ENCODE assay signal across 20 mouse cellular contexts in the genomic region with DNA sequence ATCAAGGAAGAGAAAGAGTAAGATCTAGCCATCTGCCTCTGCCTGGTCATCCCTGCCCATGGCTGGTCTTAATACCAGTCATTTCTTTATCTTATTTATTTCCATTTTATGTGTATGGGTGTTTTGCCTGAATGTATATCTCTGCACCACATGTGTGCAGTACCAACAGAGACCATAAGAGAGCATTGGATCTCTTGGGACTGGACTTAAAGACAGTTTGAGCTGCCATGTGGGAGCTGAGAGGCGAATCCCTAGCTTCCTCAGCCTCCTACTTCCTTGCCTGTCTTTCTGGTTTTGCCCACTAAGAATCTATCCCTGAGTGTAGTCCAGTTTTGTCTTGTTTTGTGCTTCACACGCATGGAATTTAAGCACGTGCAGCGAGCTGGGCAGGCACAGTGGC.
DNase-seq lines count a peak whose midpoint lies in the region; ATAC-seq and TF ChIP-seq lines count a peak whose summit lies in the region.
"Had no signal": no experiment of that assay in that cellular context is flagged by ENCODE, and none has a peak within 500 bp of the region (broad histone marks: within the 10 kb centered on the region; RNA-seq: fewer than 3 reads in every experiment).

No protein-coding gene starts in this region.

- no peaks in the 10 kb centered on the region for H3K27me3 ChIP-seq in hindbrain, postnatal 0 days (ENCODE audit: insufficient read depth, low read length)
- H3K27me3 ChIP-seq in hindbrain, embryonic 10.5 days (ENCODE audit: insufficient read depth, poor library complexity, severe bottlenecking): no peaks in the 10 kb centered on the region
- H3K27me3 ChIP-seq in liver, postnatal 0 days (ENCODE audit: insufficient read depth, low read length): no peaks in the 10 kb centered on the region
- no peaks in the 10 kb centered on the region for H3K27me3 ChIP-seq in liver, embryonic 11.5 days (replicated peaks; ENCODE audit: control insufficient read depth, insufficient read depth, low read length)
- H3K27me3 ChIP-seq: heart, embryonic 15.5 days had no signal

- no peaks in the 10 kb centered on the region for H3K4me1 ChIP-seq in hindbrain, postnatal 0 days (ENCODE audit: insufficient read depth, low read length)
- peaks cover 6% of the 10 kb centered on the region for H3K4me1 ChIP-seq in hindbrain, embryonic 10.5 days (replicated peaks)
- peaks cover 7% of the 10 kb centered on the region; the same call in 1 of the 2 replicates for H3K4me1 ChIP-seq in liver, postnatal 0 days (ENCODE audit: insufficient read depth)
- no peaks in the 10 kb centered on the region for H3K4me1 ChIP-seq in liver, embryonic 11.5 days (replicated peaks; ENCODE audit: control insufficient read depth, insufficient read depth, low read length)
- H3K4me1 ChIP-seq: heart, embryonic 15.5 days had no signal

- 79% methylated on average over 4 of the region's 4 CpGs for WGBS in hindbrain, postnatal 0 days
- 90% methylated on average over 4 of the region's 4 CpGs for WGBS in hindbrain, embryonic 10.5 days
- WGBS in liver, postnatal 0 days (ENCODE audit: insufficient replicate concordance): 77% methylated on average over 4 of the region's 4 CpGs
- WGBS in liver, embryonic 11.5 days: 85% methylated on average over 4 of the region's 4 CpGs

- no peak overlapping the region for H3K27ac ChIP-seq in hindbrain, postnatal 0 days
- H3K27ac ChIP-seq in hindbrain, embryonic 10.5 days: no peak overlapping the region
- H3K27ac ChIP-seq in liver, postnatal 0 days (ENCODE audit: low read depth): no peak overlapping the region
- H3K27ac ChIP-seq in liver, embryonic 11.5 days (ENCODE audit: low read depth, low read length): no peak overlapping the region
- H3K27ac ChIP-seq: embryonic facial prominence, embryonic 10.5 days; heart, embryonic 15.5 days; hindbrain, embryonic 14.5 days had no signal

- no peaks in the 10 kb centered on the region for H3K9me3 ChIP-seq in hindbrain, postnatal 0 days (ENCODE audit: low read length)
- H3K9me3 ChIP-seq in hindbrain, embryonic 10.5 days: no peaks in the 10 kb centered on the region
- H3K9me3 ChIP-seq in liver, postnatal 0 days (ENCODE audit: low read length): no peaks in the 10 kb centered on the region
- no peaks in the 10 kb centered on the region for H3K9me3 ChIP-seq in liver, embryonic 11.5 days (ENCODE audit: control insufficient read depth, low read length)
- H3K9me3 ChIP-seq: embryonic facial prominence, embryonic 10.5 days; heart, embryonic 15.5 days had no signal

- H3K9ac ChIP-seq in hindbrain, postnatal 0 days (replicated peaks; ENCODE audit: low read length): no peak overlapping the region
- no peak overlapping the region for H3K9ac ChIP-seq in liver, postnatal 0 days (replicated peaks)
- H3K9ac ChIP-seq in liver, embryonic 11.5 days (ENCODE audit: low read depth, low read length): no peak overlapping the region
- H3K9ac ChIP-seq: heart, embryonic 15.5 days; hindbrain, embryonic 14.5 days had no signal

- no peak for ATAC-seq in hindbrain, postnatal 0 days
- ATAC-seq in liver, postnatal 0 days: no peak
- ATAC-seq in liver, embryonic 11.5 days (replicated peaks; ENCODE audit: low FRiP score): no peak
- ATAC-seq: forebrain, embryonic 14.5 days had no signal

- peak; percentile 18; the same call in 1 of the 2 replicates for TF ChIP-seq CTCF in hindbrain, postnatal 0 days (IDR thresholded peaks at IDR 0.05; ENCODE audit: low read depth)
- 0 out of 2 replicates have a peak, but pooled peaks have one; percentile 21 for TF ChIP-seq CTCF in liver, postnatal 0 days (IDR thresholded peaks at IDR 0.05; ENCODE audit: low read depth)

- no peak overlapping the region for H3K4me2 ChIP-seq in hindbrain, postnatal 0 days (ENCODE audit: low read depth, low read length)
- H3K4me2 ChIP-seq in liver, postnatal 0 days (ENCODE audit: low read depth, low read length): no peak overlapping the region
- H3K4me2 ChIP-seq in liver, embryonic 11.5 days: no peak overlapping the region
- H3K4me2 ChIP-seq: heart, embryonic 11.5 days; heart, embryonic 15.5 days; hindbrain, embryonic 14.5 days had no signal

- TF ChIP-seq EP300 in liver, postnatal 0 days (IDR thresholded peaks at IDR 0.05; ENCODE audit: low read depth): no peak

- H3K4me3 ChIP-seq in hindbrain, postnatal 0 days (ENCODE audit: low read length): no peak overlapping the region
- no peak overlapping the region for H3K4me3 ChIP-seq in hindbrain, embryonic 10.5 days
- H3K4me3 ChIP-seq in liver, postnatal 0 days (ENCODE audit: low read depth, low read length): no peak overlapping the region
- no peak overlapping the region for H3K4me3 ChIP-seq in liver, embryonic 11.5 days (ENCODE audit: low read depth, low read length)
- H3K4me3 ChIP-seq: embryonic facial prominence, embryonic 10.5 days; heart, embryonic 15.5 days had no signal

- no peak for DNase-seq in hindbrain, postnatal 0 days (ENCODE audit: low spot score)
- no peak for DNase-seq in hindbrain, embryonic 10.5 days (ENCODE audit: low spot score)
- no peak for DNase-seq in liver, postnatal 0 days
- no peak for DNase-seq in liver, embryonic 11.5 days (ENCODE audit: low spot score)
- DNase-seq in A20 (ENCODE audit: low read depth, low spot score) (peak; percentile 37), ES-CJ7 (ENCODE audit: low read depth, low spot score) (peak; percentile 38)
- no peak for DNase-seq in retina, embryonic 14.5 days (ENCODE audit: low spot score)
- DNase-seq in adrenal gland, postnatal 4 days (ENCODE audit: low spot score in 2 of 2): no peak
- DNase-seq: adrenal gland, adult 2 months; adrenal gland, postnatal 25 days; cerebellum, adult 2 months; cerebellum, postnatal 10 days; gastrocnemius, postnatal 36 days; heart, adult 18-20 months; heart, postnatal 14 days had no signal

- no peaks in the 10 kb centered on the region for H3K36me3 ChIP-seq in hindbrain, postnatal 0 days (ENCODE audit: insufficient read depth, low read length)
- no peaks in the 10 kb centered on the region for H3K36me3 ChIP-seq in hindbrain, embryonic 10.5 days
- H3K36me3 ChIP-seq in liver, postnatal 0 days (replicated peaks; ENCODE audit: insufficient read depth, low read length): no peaks in the 10 kb centered on the region
- H3K36me3 ChIP-seq in liver, embryonic 11.5 days (ENCODE audit: control insufficient read depth, insufficient read depth, low read length): no peaks in the 10 kb centered on the region
- H3K36me3 ChIP-seq: embryonic facial prominence, embryonic 10.5 days; heart, embryonic 15.5 days had no signal

Comparison
In these comparisons a context has a peak if more than half of its experiments do, and no peak if none do; other contexts are left out.
1. DNase-seq: peak in A20 (single experiment) and ES-CJ7 (single experiment); none in hindbrain, postnatal 0 days (single experiment), hindbrain, embryonic 10.5 days (single experiment), liver, postnatal 0 days (single experiment), liver, embryonic 11.5 days (single experiment), retina, embryonic 14.5 days (single experiment) and adrenal gland, postnatal 4 days (0 of 2).